Mouse (Mus musculus) thymus, postnatal 14 days (tissue): ENCODE data around the gene Itih3.

Experiments
- DNase-seq: peaks from one replicate; pipeline ENCODE4 v3.0.0; 2021

Itih3 gene

DNA sequence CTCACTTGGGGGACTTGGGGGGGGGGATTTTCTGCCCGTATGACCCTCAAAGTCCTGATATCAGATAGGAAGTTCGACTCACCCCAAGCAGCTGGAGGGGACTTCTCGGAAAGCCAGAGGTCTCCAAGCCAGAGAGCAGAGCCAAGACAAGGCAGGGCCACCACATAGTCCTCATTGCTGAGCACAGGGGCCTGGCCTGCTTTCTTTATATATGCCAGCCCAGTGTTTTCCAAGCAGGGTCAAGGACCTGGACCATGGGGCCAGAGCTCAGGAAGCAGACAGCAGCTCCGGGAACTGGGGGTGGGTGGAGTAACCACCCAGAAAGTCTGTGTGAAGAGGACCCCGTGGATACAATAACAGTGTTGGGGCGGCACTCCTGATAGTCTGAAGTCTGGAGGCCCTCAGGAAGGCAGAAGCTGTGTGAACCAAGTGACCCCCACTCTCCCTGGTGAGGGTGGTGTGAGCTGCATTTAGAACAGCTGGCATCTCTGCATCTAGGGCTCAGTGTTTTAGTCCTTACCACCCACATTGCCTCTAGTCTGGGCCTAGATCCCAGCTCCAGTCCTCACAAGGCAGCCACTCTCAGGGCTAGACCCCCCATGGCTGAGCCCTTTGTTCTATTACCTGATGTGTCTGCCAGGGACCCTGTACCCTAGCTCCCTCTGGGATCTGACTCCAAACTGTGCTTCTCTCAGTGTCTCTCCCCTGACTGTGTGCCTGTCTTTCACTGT lies at the start of gene Itih3:
TSS of gene Itih3 (minus strand) at position 386 of the 731 bp plus-strand sequence.
- DNase-seq: no peak

- no peak for DNase-seq
These were observed 36.8 kb upstream of the Itih3 start for GRCm38 (mm10) chr14:30960366-30960765.

DNA sequence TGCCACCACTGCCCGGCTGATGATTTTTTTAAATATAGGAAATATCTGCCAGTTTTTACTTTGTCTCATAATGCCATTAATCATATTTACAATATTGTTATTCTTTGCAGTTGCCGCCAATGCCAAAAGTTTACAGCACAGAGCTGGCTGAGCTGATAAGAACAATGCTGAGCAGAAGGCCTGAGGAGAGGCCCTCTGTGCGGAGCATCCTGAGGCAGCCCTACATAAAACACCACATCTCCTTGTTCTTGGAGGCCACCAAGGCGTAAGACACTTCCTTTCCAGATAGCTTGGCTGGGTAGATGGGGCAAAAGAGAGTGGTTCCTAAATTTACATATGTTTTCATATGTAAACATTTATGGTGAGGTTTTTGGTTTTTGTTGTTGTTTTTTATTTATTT lies 35.5 kb upstream of the Itih3 start:
- no peak for DNase-seq

- DNase-seq: no peak
These were observed 35.0 kb upstream of the Itih3 start for GRCm38 (mm10) chr14:30958517-30958916.

DNA sequence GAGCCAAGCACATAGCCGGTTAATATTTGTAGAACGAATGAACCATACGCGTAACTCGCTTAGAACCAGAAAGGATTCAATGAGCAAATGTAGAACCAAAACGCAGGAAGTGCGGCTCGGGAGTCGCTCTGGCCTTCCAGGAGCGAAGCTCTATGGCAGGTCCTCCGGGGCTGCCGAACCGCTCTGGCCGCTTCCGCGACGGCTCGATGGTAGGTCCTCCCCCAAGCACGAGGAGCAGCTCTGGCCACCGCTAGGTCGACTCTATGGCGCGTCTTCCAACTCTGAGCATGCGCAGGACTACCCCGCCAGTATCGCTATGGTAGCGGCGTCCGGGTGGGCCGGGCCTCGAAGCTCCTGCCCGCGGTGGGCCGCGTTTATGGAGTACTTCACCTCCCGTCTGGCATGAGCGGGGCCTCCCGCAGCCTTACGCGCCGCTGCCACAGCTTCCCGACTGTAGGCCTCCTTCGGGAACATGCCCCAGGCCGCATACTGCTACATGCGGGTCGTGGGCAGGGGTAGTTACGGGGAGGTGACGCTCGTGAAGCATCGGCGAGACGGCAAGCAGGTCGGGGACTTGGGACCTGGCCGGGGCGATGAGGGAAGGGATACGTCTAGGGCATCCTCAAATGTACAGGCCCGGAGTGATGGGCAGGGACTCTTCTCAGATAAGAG lies 27.7 kb upstream of the Itih3 start, which contains the start of gene Nek4:
TSS of gene Nek4 (plus strand) at position 224 of the 672 bp plus-strand sequence.
- DNase-seq: peak; percentile 97

- DNase-seq: no peak
These were observed 26.4 kb upstream of the Itih3 start for GRCm38 (mm10) chr14:30949986-30950385.

- no peak for DNase-seq
These were observed 21.2 kb upstream of the Itih3 start for GRCm38 (mm10) chr14:30944745-30945144.

GRCm38 (mm10) chr14:30943860-30944674 lies 20.5 kb upstream of the Itih3 start:
- DNase-seq: peak; percentile 60

- no peak for DNase-seq
These were observed 19.5 kb upstream of the Itih3 start, which contains the start of gene Itih1 for GRCm38 (mm10) chr14:30943038-30943437. Itih1 (minus strand) TSS chr14:30943289.

DNA sequence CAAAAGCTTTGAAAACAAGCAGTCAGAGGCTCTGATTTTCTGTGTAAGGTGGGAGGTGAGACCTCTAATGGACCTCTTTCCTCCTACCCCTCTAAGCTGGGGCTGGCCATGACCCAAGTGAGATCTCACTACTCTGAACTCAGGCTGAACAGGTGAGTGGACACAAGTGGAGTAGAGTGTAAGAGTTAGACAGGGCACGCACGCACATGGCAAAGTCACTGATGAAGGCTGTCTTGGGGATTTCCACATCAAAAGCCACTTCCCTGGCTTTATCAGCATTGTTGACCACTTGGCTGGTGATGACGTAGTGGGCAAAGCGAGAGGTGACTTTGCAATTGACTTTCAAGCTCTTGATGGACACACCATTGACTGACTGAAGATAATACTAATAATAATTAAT lies 18.7 kb upstream of the Itih3 start:
- no peak for DNase-seq

DNA sequence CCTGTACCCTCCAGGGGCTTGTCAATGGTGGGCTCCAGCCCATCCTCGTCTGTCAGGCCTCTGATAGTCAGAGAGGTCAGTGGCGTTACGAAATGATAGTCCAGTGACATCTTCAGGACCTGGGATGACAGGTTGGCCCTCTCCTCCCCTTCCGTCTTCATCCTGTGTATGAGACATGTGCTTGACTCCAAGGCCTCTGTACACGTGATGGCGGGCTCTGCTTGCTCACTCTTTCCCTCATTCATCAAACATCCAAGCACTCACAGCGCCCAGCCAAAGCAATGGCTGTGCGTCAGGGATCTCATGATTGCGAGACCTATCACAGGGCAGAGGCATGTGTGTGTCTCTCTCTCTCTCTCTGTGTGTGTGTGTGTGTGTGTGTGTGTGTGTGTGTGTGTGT lies 9.8 kb upstream of the Itih3 start:
- no peak for DNase-seq

DNA sequence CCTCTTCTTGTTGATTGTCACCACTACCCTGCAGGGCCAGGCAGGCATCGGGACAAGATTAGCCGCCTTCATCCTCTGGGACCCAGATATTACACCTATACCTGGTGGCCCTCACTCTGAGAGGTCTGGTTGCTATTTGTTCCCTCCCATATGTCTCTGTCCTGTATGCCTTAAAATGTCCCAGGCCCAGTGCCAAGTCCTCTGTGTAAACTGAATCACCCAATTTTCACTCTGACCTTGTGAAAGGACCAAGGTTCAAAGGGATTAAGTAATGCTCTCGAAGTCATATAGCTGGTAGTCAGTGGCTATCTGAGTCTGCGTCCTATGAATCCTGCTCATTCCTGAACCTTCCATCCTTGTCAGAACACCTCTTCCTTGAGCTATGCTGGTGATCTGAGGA lies 6.8 kb upstream of the Itih3 start:
- DNase-seq: no peak

- DNase-seq: no peak
These were observed 1.9 kb upstream of the Itih3 start for GRCm38 (mm10) chr14:30925492-30925891.

DNA sequence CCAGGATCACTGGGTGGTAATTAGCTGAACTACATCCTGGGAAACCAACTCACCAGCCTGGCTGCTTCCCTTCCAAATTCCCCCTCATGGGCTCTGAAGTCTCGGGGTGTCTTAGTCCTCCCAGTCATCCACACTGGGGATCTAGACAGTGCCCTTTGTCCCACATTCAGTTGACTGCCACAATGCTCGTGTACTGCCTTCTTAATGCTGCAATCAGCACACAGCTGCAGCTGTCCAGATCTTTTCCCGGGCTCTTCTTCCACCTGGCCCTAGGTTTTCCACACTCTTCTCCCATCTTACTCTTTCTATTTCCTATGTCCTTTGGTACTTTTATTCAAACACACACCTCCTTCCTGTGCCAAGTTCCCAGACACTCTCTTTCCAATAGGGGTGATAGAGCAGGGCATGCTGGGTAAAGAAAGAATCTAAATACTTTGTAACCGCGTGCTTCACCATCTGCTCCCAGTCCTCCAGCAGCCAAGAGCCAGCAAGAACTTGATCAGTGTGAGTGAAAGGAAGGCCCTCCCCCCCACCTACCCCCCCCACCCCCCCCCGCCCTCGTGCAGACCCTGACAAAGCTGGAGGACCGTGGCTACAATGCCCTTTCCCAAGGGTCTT lies 1.4 kb downstream of the Itih3 start:
- no peak for DNase-seq

GRCm38 (mm10) chr14:30916516-30916915 lies 7.0 kb downstream of the Itih3 start:
- no peak for DNase-seq

- DNase-seq: no peak
These were observed 10.2 kb downstream of the Itih3 start for GRCm38 (mm10) chr14:30913404-30913803.

DNA sequence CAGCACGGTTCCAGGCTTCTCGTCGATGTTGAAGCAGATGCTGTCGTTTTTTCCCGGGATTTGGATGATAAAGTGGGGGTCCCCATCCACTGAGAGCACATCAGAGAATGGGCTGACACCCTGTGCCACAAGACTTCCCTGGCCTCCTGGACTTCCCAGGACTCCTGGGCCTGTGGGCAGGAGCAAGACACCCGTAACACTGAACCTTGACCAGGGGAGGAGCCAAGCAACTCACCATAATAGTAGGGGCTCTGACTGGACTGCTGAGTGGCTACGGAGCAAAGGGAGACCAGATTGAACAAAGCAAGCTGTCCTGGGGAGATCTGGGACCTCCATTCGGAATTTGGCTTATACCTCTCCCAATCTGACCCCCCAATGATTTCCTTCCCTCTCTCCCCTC lies 10.9 kb downstream of the Itih3 start:
- no peak for DNase-seq

DNA sequence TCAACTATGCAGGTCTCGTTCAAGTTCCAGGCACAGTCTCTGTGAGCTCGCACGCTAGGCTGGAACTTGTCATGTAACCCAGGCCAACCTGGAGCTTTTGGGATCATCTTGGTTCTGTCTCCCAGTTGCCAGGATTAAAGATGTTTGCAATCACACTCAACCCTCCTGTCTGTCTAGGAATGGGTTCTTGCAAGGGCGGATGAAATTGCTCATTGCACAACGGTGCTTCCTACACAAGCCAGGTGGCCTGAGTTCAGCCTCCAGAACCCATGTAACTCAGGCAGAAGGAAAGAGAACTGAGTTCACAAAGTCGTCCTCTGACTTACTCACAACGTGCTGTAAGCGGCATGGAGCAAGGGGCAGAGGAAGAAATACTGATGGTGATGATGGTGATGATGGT lies 12.4 kb downstream of the Itih3 start:
- no peak for DNase-seq

- DNase-seq: no peak
These were observed 15.7 kb downstream of the Itih3 start for GRCm38 (mm10) chr14:30907814-30908265.

GRCm38 (mm10) chr14:30906001-30906400 lies 17.6 kb downstream of the Itih3 start:
- no peak for DNase-seq

- no peak for DNase-seq
These were observed 19.3 kb downstream of the Itih3 start for GRCm38 (mm10) chr14:30904307-30904706.

- DNase-seq: no peak
These were observed 20.5 kb downstream of the Itih3 start for GRCm38 (mm10) chr14:30903036-30903435.

DNA sequence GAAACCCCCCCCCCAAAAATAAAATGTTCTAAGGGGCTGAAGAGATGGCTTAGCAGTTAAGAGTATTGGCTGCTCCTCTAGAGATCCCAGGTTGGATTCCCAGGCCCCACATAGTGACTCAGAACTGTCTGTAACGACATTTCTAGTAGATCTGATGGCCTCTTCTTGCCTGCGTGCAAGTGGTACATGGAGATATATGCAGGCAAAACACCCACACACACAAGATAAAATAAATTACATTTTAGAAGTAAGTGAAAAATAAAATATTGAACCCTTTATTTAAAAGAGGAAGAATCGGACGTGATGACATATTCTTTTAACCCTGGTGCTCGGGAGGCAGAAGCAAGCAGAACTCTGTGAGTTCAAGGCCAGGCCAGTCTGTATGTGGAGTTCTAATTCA lies 20.9 kb downstream of the Itih3 start:
- no peak for DNase-seq
